Mouse (Mus musculus) hindbrain, embryonic 14.5 days (tissue): Measurements from ENCODE around the gene Steap4. TPM values are rescaled to one million over a fixed set of nuclear protein-coding genes. Genes with fewer than 3 reads are reported as not detected.
A peak's percentile ranks its signal among the peaks of the same experiment; 100 is the strongest.

Experiments
- ATAC-seq: fragments of 200-750 bp; cut with Nextera tagmentation; 2 replicates; pipeline ENCODE4 v1.8.0; 2017; ENCODE audit warnings: moderate number of reproducible peaks, mild to moderate bottlenecking, moderate TSS enrichment, moderate library complexity; ENCODE audit not compliant: low FRiP score
- DNase-seq: peaks from one replicate; pipeline ENCODE4 v3.0.0-alpha.2; 2015; ENCODE audit warnings: low spot score
- H3K27ac ChIP-seq: fragments of 300-500 bp; sonication (generic); 2 replicates; pipeline ENCODE4 v1.5.1; 2014; ENCODE audit warnings: mild to moderate bottlenecking, moderate library complexity
- H3K27me3 ChIP-seq: fragments of 300-500 bp; sonication (generic); 2 replicates; pipeline ENCODE4 v1.6.1; 2014; ENCODE audit warnings: mild to moderate bottlenecking, low read length, mixed read lengths; ENCODE audit not compliant: control insufficient read depth, insufficient read depth
- H3K36me3 ChIP-seq: fragments of 300-500 bp; sonication (generic); replicated peaks from 2 replicates; pipeline ENCODE4 v1.6.1; 2014; ENCODE audit not compliant: control insufficient read depth, insufficient read depth
- H3K4me1 ChIP-seq: fragments of 300-500 bp; sonication (generic); replicated peaks from 2 replicates; pipeline ENCODE4 v1.6.1; 2014; ENCODE audit warnings: antibody characterized with exemption, low read length, mixed read lengths; ENCODE audit not compliant: control insufficient read depth, insufficient read depth
- H3K4me2 ChIP-seq: fragments of 300-500 bp; sonication (generic); replicated peaks from 2 replicates; pipeline ENCODE4 v1.6.1; 2014; ENCODE audit warnings: mild to moderate bottlenecking, moderate library complexity
- H3K4me3 ChIP-seq: fragments of 300-500 bp; sonication (generic); replicated peaks from 2 replicates; pipeline ENCODE4 v1.5.1; 2014; ENCODE audit warnings: mild to moderate bottlenecking, low read length
- H3K9ac ChIP-seq: fragments of 300-500 bp; sonication (generic); 2 replicates; pipeline ENCODE4 v1.6.1; 2014
- H3K9me3 ChIP-seq: fragments of 300-500 bp; sonication (generic); 2 replicates; pipeline ENCODE4 v1.6.1; 2016; ENCODE audit warnings: low read length; ENCODE audit not compliant: control insufficient read depth
- WGBS: fragments of 180-500 bp; shearing (Covaris S2); extraction: QIAGEN DNeasy Blood & Tissue Kit; methylation state at CpG from one replicate; pipeline ENCODE4 v1.1.7; 2014; 5-methylcytosine and 5-hydroxymethylcytosine counted together
- polyA plus RNA-seq: library from polyadenylated mRNA; unstranded; fragments of >200 nt; fragmentation: Nextera tagmentation; extraction: Ambion mirVana; gene quantifications from 2 replicates; pipeline ENCODE4 v1.2.1, GENCODE M21; 2014

The Steap4 gene
- polyA plus RNA-seq, 1 experiment from 2014 or later: 0.13 TPM

DNA sequence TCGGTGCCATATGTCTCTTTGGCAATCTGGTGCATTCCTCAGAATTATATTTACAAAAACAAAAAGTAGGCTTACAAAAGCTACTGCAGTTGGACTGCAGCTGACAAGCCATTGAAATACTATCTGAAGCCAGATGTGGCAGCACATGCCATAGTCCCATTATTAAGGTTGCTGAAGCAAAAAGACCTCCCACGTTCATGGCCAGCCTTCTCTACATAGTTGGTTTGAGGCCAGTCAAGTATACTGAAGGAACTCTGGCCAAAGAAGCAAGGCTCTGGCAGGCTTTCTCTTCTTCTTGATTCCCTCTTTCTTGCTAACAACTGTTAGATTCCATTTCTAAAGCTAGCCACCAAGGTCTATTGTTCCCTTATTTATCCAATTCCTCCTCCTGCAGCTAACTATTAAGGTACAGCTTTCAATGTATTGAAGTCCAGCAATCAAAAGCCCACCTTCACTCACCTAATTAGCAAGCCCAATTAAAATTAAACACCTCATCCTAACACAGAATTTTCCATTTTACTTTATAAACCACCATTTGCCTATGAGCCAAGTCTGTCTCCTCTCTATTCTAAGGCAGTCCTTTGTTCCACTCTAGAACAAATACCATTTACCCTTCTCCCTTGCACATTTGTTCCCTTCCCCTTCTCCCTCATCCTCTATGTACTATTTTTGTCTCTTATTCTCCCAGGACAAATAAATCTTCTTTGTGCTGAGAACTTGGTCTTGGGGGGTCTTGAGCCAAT lies 26.2 kb upstream of the Steap4 start:
- H3K36me3 ChIP-seq: no peaks in the 10 kb centered on the region
- no peak for DNase-seq
- 72% methylated on average over 2 of the region's 2 CpGs for WGBS

DNA sequence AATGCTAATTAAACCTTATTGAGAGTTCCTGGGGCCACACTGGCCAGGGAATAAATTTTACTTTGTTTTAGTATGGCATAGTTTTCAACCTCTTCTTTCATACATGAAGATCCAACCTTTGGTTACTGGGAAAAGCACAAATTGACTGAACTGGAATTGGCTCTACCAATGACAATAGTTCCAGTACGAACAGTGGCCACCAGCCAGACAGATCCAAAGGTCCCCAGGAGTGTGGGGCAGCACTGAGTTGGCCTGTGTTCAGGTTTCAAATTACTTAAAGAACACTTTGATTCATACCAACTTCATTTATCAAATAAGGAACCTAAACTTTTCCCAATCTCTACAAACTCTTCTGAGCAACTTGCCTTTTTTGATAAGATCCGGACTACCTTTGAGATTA lies 5.4 kb upstream of the Steap4 start:
- Histone ChIP-seq H3K4me1 (no peaks in the 10 kb centered on the region), H3K4me3 (no peak overlapping the region), H3K27ac (no peak overlapping the region), H3K36me3 (no peaks in the 10 kb centered on the region), H3K27me3 (no peaks in the 10 kb centered on the region), H3K4me2 (no peak overlapping the region), H3K9ac (no peak overlapping the region), H3K9me3 (no peaks in the 10 kb centered on the region)
- ATAC-seq (no peak), DNase-seq (no peak)
- WGBS: 94% methylated on average over 2 of the region's 2 CpGs

More for the DNA sequence above, 26.2 kb upstream of the Steap4 start:
- no peak overlapping the region for H3K4me2 ChIP-seq
- H3K27me3 ChIP-seq: no peaks in the 10 kb centered on the region
- no peaks in the 10 kb centered on the region for H3K4me1 ChIP-seq
- H3K27ac ChIP-seq: no peak overlapping the region
- H3K9ac ChIP-seq: no peak overlapping the region
- H3K9me3 ChIP-seq: no peaks in the 10 kb centered on the region
- no peak for ATAC-seq
- no peak overlapping the region for H3K4me3 ChIP-seq

DNA sequence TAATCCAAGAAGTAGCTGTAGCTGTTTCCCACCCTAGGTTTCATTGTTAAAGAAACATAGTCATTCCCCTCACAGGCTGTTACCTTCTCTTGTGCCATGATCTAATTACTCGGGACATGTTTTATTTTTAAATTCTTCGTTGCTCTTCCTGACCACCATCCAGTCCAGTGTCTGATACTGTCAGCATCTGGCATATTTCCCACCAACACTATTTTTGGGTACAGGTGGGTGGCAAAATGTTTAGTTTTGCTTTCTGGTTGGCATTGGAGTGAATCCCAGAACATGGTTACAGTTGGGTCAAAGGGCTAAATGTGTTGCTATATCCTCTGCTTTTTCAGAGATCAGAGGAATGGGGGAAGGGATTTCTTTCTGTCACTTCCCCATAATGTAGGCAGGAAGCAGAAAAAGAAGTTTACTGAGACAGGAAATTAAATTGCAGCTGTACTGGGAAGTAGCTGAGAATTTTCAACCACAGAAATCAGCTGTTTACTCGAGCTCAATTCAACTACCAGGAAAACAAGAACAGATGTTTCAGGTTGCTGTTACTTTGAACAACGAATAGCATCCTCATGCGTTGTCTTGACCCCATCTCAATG lies 4.8 kb upstream of the Steap4 start:
- Histone ChIP-seq H3K9ac (no peak overlapping the region), H3K9me3 (no peaks in the 10 kb centered on the region), H3K4me3 (no peak overlapping the region), H3K27me3 (no peaks in the 10 kb centered on the region), H3K4me2 (no peak overlapping the region), H3K27ac (no peak overlapping the region), H3K4me1 (no peaks in the 10 kb centered on the region), H3K36me3 (no peaks in the 10 kb centered on the region)
- no peak for ATAC-seq
- WGBS: 80% methylated on average over 5 of the region's 5 CpGs
- DNase-seq: no peak

DNA sequence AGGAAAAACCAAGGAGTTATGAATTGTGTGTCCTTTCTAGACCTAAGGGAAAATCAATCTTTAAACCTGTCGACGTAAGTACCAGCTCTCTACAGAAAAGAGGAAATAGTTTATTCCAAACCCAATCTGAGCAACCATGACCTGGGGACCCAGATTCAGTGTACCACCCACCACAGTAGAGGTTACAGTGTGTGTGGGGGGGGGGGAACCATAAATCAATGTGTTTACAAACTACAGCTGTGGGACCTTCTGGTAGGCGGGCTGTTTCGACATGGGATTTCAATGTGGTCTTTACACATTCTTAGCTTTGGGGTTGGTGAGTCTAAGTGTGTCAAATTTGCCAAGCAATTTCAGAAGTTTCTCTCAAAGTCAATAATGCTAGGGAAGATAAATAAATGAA lies 2.2 kb upstream of the Steap4 start:
- H3K9me3 ChIP-seq: no peaks in the 10 kb centered on the region
- H3K9ac ChIP-seq: no peak overlapping the region
- 94% methylated on average over 4 of the region's 4 CpGs for WGBS
- no peak overlapping the region for H3K4me2 ChIP-seq
- H3K36me3 ChIP-seq: no peaks in the 10 kb centered on the region
- H3K27ac ChIP-seq: no peak overlapping the region
- H3K4me1 ChIP-seq: no peaks in the 10 kb centered on the region
- ATAC-seq: no peak
- no peak overlapping the region for H3K4me3 ChIP-seq
- DNase-seq: no peak
- H3K27me3 ChIP-seq: no peaks in the 10 kb centered on the region

DNA sequence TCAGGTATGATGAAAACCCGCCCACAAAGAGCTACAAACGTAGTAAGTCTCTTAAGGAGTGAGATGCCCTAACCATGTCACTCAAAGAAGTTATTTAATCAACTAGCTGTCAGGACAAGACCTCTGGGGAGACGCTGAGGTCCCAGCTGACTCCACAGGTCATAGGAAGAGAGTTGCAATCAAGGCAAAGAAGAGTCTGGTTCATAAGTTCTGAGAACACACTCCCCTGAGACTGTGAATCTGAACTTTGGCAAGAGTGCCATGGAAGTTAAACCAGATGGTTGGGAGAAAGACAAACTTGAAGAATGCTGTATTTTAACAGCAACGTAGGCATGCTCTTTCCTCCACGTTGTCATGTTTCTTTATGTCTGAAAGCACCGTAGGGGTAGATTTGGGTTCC lies 971 bp upstream of the Steap4 start:
- no peak for DNase-seq
- Histone ChIP-seq H3K4me1 (no peaks in the 10 kb centered on the region), H3K27ac (no peak overlapping the region), H3K9ac (no peak overlapping the region), H3K4me3 (no peak overlapping the region), H3K27me3 (no peaks in the 10 kb centered on the region), H3K36me3 (no peaks in the 10 kb centered on the region), H3K4me2 (no peak overlapping the region), H3K9me3 (no peaks in the 10 kb centered on the region)
- ATAC-seq: no peak
- WGBS: 86% methylated on average over 6 of the region's 6 CpGs

DNA sequence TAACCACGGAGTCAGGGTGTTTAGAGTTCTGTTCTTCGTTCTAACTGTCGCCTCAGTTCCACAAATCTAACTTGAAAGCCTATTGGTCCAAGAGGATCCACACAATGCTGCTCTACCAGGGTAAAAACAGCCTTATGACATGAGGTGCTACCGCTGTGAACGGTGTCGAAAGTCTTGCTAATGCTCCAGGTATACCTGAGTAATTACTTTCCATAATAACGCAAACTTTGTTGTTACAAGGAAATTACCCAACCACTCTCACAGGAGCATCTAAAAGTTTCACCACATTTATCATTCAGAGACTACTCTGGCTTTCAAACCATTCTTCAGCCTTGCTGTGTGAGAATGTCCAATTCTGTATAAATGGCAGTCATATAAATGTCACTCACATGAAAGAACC lies 856 bp downstream of the Steap4 start:
- 82% methylated on average over 7 of the region's 7 CpGs for WGBS
- Histone ChIP-seq H3K4me2 (no peak overlapping the region), H3K4me1 (no peaks in the 10 kb centered on the region), H3K4me3 (no peak overlapping the region), H3K27me3 (no peaks in the 10 kb centered on the region), H3K9me3 (no peaks in the 10 kb centered on the region), H3K36me3 (no peaks in the 10 kb centered on the region), H3K9ac (no peak overlapping the region), H3K27ac (no peak overlapping the region)
- no peak for ATAC-seq
- no peak for DNase-seq

DNA sequence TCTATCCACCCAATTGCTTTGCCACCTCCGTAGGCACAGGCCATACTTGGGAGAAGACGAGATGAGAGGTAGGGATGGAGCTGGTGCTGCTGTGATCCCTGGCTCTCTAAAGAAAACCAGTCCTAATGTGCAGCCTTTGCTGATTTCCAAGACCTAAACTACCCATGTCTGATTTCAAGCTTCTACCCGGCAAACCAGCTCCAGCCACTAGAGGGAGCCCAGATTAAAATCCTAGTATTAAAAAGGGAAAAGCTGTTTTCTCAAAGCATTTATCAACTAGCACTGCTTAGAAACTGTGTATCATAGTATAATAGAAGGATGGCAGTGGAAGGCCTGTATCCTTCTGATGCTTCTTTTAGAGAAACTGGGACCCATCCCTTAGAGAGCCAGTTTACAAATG lies 5.0 kb downstream of the Steap4 start:
- Histone ChIP-seq H3K4me2 (no peak overlapping the region), H3K36me3 (no peaks in the 10 kb centered on the region), H3K27ac (no peak overlapping the region), H3K9me3 (no peaks in the 10 kb centered on the region), H3K4me1 (no peaks in the 10 kb centered on the region), H3K4me3 (no peak overlapping the region), H3K27me3 (no peaks in the 10 kb centered on the region), H3K9ac (no peak overlapping the region)
- WGBS: 28% methylated on average over 3 of the region's 3 CpGs
- ATAC-seq (no peak), DNase-seq (peak; percentile 61)

DNA sequence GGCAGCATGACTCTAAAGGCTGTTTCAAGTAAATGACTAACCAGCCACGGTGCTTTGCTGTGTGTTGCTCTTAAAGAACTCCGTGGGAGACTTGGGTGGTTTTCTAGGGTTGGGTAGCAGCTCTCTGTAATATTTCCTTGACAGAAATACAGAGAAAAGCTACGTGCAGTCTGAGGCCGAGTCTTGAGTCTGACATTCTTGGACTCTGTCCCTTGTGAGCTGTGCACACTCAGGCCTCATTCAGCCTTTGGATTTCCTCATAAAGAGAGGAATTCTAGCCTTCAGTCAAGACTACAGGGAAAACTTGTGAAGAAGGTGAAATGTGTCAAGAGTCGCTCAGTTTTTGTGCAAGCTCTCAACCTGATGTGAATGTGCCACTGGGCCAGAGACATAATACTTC lies 7.9 kb downstream of the Steap4 start:
- no peak overlapping the region for H3K9ac ChIP-seq
- ATAC-seq (no peak), DNase-seq (no peak)
- H3K4me2 ChIP-seq: no peak overlapping the region
- H3K9me3 ChIP-seq: no peaks in the 10 kb centered on the region
- 81% methylated on average over 5 of the region's 5 CpGs for WGBS
- no peak overlapping the region for H3K4me3 ChIP-seq
- H3K36me3 ChIP-seq: no peaks in the 10 kb centered on the region
- H3K27ac ChIP-seq: no peak overlapping the region
- no peaks in the 10 kb centered on the region for H3K27me3 ChIP-seq
- no peaks in the 10 kb centered on the region for H3K4me1 ChIP-seq

DNA sequence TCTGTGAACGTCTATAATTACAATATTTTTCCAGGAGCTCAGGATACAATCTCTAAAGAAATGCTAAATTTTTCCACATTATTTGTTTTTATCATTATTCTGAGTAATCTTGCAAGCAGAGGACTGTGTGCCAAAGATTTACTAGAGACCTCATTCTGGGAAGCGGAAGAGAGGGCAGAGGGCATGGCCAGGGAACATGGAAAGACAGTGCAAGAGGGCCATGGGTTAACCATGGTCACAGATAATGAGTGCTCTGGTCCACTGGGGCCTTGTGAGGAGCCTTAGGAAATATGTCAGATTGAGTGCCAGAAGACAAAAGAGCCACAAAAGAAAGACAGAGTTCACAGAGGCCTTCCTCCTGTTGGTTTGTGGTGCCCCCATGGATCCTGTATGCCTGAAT lies 12.0 kb downstream of the Steap4 start:
- 78% methylated on average over 2 of the region's 2 CpGs for WGBS
- H3K4me3 ChIP-seq: no peak overlapping the region
- H3K4me2 ChIP-seq: no peak overlapping the region
- no peak overlapping the region for H3K27ac ChIP-seq
- DNase-seq (no peak), ATAC-seq (no peak)
- H3K27me3 ChIP-seq: no peaks in the 10 kb centered on the region
- H3K36me3 ChIP-seq: no peaks in the 10 kb centered on the region
- no peaks in the 10 kb centered on the region for H3K9me3 ChIP-seq
- no peaks in the 10 kb centered on the region for H3K4me1 ChIP-seq
- no peak overlapping the region for H3K9ac ChIP-seq
